Mouse (Mus musculus) kidney, adult 11 months (tissue): Measurements from ENCODE around the gene Fbxo44.
"Not testable (repeated sequence)": the region's sequence is repeated elsewhere in the genome, so short reads cannot be mapped to it uniquely, and the experiment has no call there.

Experiments
- DNase-seq: peaks from one replicate; pipeline ENCODE4 v3.0.0; 2022

Fbxo44 gene

GRCm38 (mm10) chr4:148128672-148129071 is 31.6 kb downstream of the Fbxo44 start:
- no peak for DNase-seq

- DNase-seq, result no peak
These were observed 32.0 kb downstream of the Fbxo44 start for GRCm38 (mm10) chr4:148128241-148128640.

- DNase-seq, result no peak
These were observed 37.6 kb downstream of the Fbxo44 start for GRCm38 (mm10) chr4:148122694-148123066.

GRCm38 (mm10) chr4:148121982-148122693 is 38.1 kb downstream of the Fbxo44 start:
- no peak for DNase-seq

GRCm38 (mm10) chr4:148121362-148121761 is 38.9 kb downstream of the Fbxo44 start:
- DNase-seq, result no peak

GRCm38 (mm10) chr4:148120555-148120954 is 39.7 kb downstream of the Fbxo44 start:
- no peak for DNase-seq

GRCm38 (mm10) chr4:148119578-148119977 is 40.7 kb downstream of the Fbxo44 start:
- not testable (repeated sequence) for DNase-seq

- no peak for DNase-seq
These were observed 42.9 kb downstream of the Fbxo44 start for GRCm38 (mm10) chr4:148117392-148117791.

- DNase-seq, result no peak
These were observed 43.6 kb downstream of the Fbxo44 start for GRCm38 (mm10) chr4:148116657-148117056.

GRCm38 (mm10) chr4:148115467-148115866 is 44.8 kb downstream of the Fbxo44 start:
- peak; percentile 28 for DNase-seq

- peak; percentile 61 for DNase-seq
These were observed 45.4 kb downstream of the Fbxo44 start for GRCm38 (mm10) chr4:148114758-148115391.

GRCm38 (mm10) chr4:148112519-148112918 is 47.8 kb downstream of the Fbxo44 start:
- DNase-seq, result no peak

GRCm38 (mm10) chr4:148109215-148109614 is 51.1 kb downstream of the Fbxo44 start:
- no peak for DNase-seq

- DNase-seq, result no peak
These were observed 51.6 kb downstream of the Fbxo44 start for GRCm38 (mm10) chr4:148108565-148109100.

GRCm38 (mm10) chr4:148107621-148108291 is 52.5 kb downstream of the Fbxo44 start:
- DNase-seq, result no peak

GRCm38 (mm10) chr4:148104146-148104545 is 56.1 kb downstream of the Fbxo44 start:
- no peak for DNase-seq
